Mouse (Mus musculus): Measurements from ENCODE around the gene Fras1. TPM values are rescaled to one million over a fixed set of nuclear protein-coding genes. Genes with fewer than 3 reads are reported as not detected.

Gene Fras1
- polyA plus RNA-seq, 1 experiment from 2014 or later = 18.2 TPM

- Histone ChIP-seq H3K4me1 (replicated peaks; ENCODE audit: control insufficient read depth, insufficient read depth, low read length) (peaks cover 18% of the 10 kb centered on the region), H3K27me3 (ENCODE audit: control insufficient read depth, insufficient read depth, low read depth, low read length) (no peaks in the 10 kb centered on the region; the same call in 1 of the 2 replicates), H3K9me3 (ENCODE audit: control insufficient read depth, low read length) (no peaks in the 10 kb centered on the region), H3K36me3 (ENCODE audit: control insufficient read depth, insufficient read depth, low read length) (no peaks in the 10 kb centered on the region), H3K4me3 (ENCODE audit: low read length) (peak overlapping the region; percentile 81), H3K27ac (ENCODE audit: low read length) (peak overlapping the region; percentile 10; the same call in 1 of the 2 replicates), H3K9ac (ENCODE audit: low read length) (peak overlapping the region; percentile 81), H3K4me2 (ENCODE audit: low read depth, low read length) (peak overlapping the region; percentile 94)
- WGBS = 25% methylated on average over 6 of the region's 6 CpGs
- no peak for ATAC-seq (ENCODE audit: low read depth)
Observed at GRCm38 (mm10) chr5:96373106-96373505, 649 bp upstream of the Fras1 start.

- Histone ChIP-seq H3K27me3 (ENCODE audit: control insufficient read depth, insufficient read depth, low read depth, low read length) (no peaks in the 10 kb centered on the region; the same call in 1 of the 2 replicates), H3K4me3 (ENCODE audit: low read length) (peak overlapping the region; percentile 81), H3K4me1 (replicated peaks; ENCODE audit: control insufficient read depth, insufficient read depth, low read length) (peaks cover 18% of the 10 kb centered on the region), H3K9me3 (ENCODE audit: control insufficient read depth, low read length) (no peaks in the 10 kb centered on the region), H3K4me2 (ENCODE audit: low read depth, low read length) (peak overlapping the region; percentile 94), H3K36me3 (ENCODE audit: control insufficient read depth, insufficient read depth, low read length) (no peaks in the 10 kb centered on the region), H3K9ac (ENCODE audit: low read length) (peak overlapping the region; percentile 81), H3K27ac (ENCODE audit: low read length) (peak overlapping the region; percentile 88)
- peak; percentile 88 for ATAC-seq (ENCODE audit: low read depth)
- under 1% methylated on average over 78 of the region's 84 CpGs for WGBS
Observed at GRCm38 (mm10) chr5:96373986-96374901, 489 bp downstream of the Fras1 start.

GRCm38 (mm10) chr5:96375391-96375831 is 1.7 kb downstream of the Fras1 start:
- Histone ChIP-seq H3K4me1 (replicated peaks; ENCODE audit: control insufficient read depth, insufficient read depth, low read length) (peaks cover 18% of the 10 kb centered on the region), H3K36me3 (ENCODE audit: control insufficient read depth, insufficient read depth, low read length) (no peaks in the 10 kb centered on the region), H3K27ac (ENCODE audit: low read length) (peak overlapping the region; percentile 88; the same call in 1 of the 2 replicates), H3K9ac (ENCODE audit: low read length) (peak overlapping the region; percentile 81), H3K9me3 (ENCODE audit: control insufficient read depth, low read length) (no peaks in the 10 kb centered on the region), H3K4me2 (ENCODE audit: low read depth, low read length) (peak overlapping the region; percentile 94), H3K4me3 (ENCODE audit: low read length) (peak overlapping the region; percentile 81), H3K27me3 (ENCODE audit: control insufficient read depth, insufficient read depth, low read depth, low read length) (no peaks in the 10 kb centered on the region; the same call in 1 of the 2 replicates)
- WGBS = 0% methylated on average over 9 of the region's 17 CpGs
- ATAC-seq (ENCODE audit: low read depth) = peak; percentile 60

GRCm38 (mm10) chr5:96376216-96376615 is 2.5 kb downstream of the Fras1 start:
- Histone ChIP-seq H3K36me3 (ENCODE audit: control insufficient read depth, insufficient read depth, low read length) (no peaks in the 10 kb centered on the region), H3K4me1 (replicated peaks; ENCODE audit: control insufficient read depth, insufficient read depth, low read length) (peaks cover 18% of the 10 kb centered on the region), H3K9ac (ENCODE audit: low read length) (no peak overlapping the region), H3K27ac (ENCODE audit: low read length) (no peak overlapping the region), H3K9me3 (ENCODE audit: control insufficient read depth, low read length) (no peaks in the 10 kb centered on the region), H3K4me3 (ENCODE audit: low read length) (peak overlapping the region; percentile 81), H3K27me3 (ENCODE audit: control insufficient read depth, insufficient read depth, low read depth, low read length) (no peaks in the 10 kb centered on the region; the same call in 1 of the 2 replicates), H3K4me2 (ENCODE audit: low read depth, low read length) (peak overlapping the region; percentile 94)
- ATAC-seq (ENCODE audit: low read depth) = no peak
- WGBS = 48% methylated on average over 4 of the region's 4 CpGs

GRCm38 (mm10) chr5:96386138-96386933 is 12.6 kb downstream of the Fras1 start:
- no peaks in the 10 kb centered on the region for H3K27me3 ChIP-seq (ENCODE audit: control insufficient read depth, insufficient read depth, low read depth, low read length)
- H3K9me3 ChIP-seq (ENCODE audit: control insufficient read depth, low read length) = peaks cover 3% of the 10 kb centered on the region; the same call in 1 of the 2 replicates
- H3K4me3 ChIP-seq (ENCODE audit: low read length) = no peak overlapping the region
- H3K4me2 ChIP-seq (ENCODE audit: low read depth, low read length) = no peak overlapping the region
- 86% methylated on average over 15 of the region's 15 CpGs for WGBS
- ATAC-seq (ENCODE audit: low read depth) = no peak
- H3K27ac ChIP-seq (ENCODE audit: low read length) = no peak overlapping the region
- H3K4me1 ChIP-seq (replicated peaks; ENCODE audit: control insufficient read depth, insufficient read depth, low read length) = no peaks in the 10 kb centered on the region
- H3K9ac ChIP-seq (ENCODE audit: low read length) = no peak overlapping the region
- peaks cover 4% of the 10 kb centered on the region; the same call in 1 of the 2 replicates for H3K36me3 ChIP-seq (ENCODE audit: control insufficient read depth, insufficient read depth, low read length)

- no peaks in the 10 kb centered on the region for H3K4me1 ChIP-seq (replicated peaks; ENCODE audit: control insufficient read depth, insufficient read depth, low read length)
- no peak overlapping the region for H3K4me2 ChIP-seq (ENCODE audit: low read depth, low read length)
- peaks cover 3% of the 10 kb centered on the region; the same call in 1 of the 2 replicates for H3K9me3 ChIP-seq (ENCODE audit: control insufficient read depth, low read length)
- no peak overlapping the region for H3K4me3 ChIP-seq (ENCODE audit: low read length)
- peaks cover 4% of the 10 kb centered on the region; the same call in 1 of the 2 replicates for H3K36me3 ChIP-seq (ENCODE audit: control insufficient read depth, insufficient read depth, low read length)
- H3K9ac ChIP-seq (ENCODE audit: low read length) = no peak overlapping the region
- 93% methylated on average over 8 of the region's 8 CpGs for WGBS
- no peak for ATAC-seq (ENCODE audit: low read depth)
- no peaks in the 10 kb centered on the region for H3K27me3 ChIP-seq (ENCODE audit: control insufficient read depth, insufficient read depth, low read depth, low read length)
- H3K27ac ChIP-seq (ENCODE audit: low read length) = no peak overlapping the region
Observed at GRCm38 (mm10) chr5:96388306-96388705, 14.6 kb downstream of the Fras1 start.

- H3K9ac ChIP-seq (ENCODE audit: low read length) = no peak overlapping the region
- 72% methylated on average over 11 of the region's 11 CpGs for WGBS
- 0 out of 2 replicates have a peak, but pooled peaks have one; percentile 21 for ATAC-seq (ENCODE audit: low read depth)
- H3K27ac ChIP-seq (ENCODE audit: low read length) = no peak overlapping the region
- H3K4me2 ChIP-seq (ENCODE audit: low read depth, low read length) = no peak overlapping the region
- H3K9me3 ChIP-seq (ENCODE audit: control insufficient read depth, low read length) = peaks cover 3% of the 10 kb centered on the region; the same call in 1 of the 2 replicates
- peaks cover 4% of the 10 kb centered on the region; the same call in 1 of the 2 replicates for H3K36me3 ChIP-seq (ENCODE audit: control insufficient read depth, insufficient read depth, low read length)
- H3K27me3 ChIP-seq (ENCODE audit: control insufficient read depth, insufficient read depth, low read depth, low read length) = no peaks in the 10 kb centered on the region
- H3K4me3 ChIP-seq (ENCODE audit: low read length) = no peak overlapping the region
- 0 out of 2 replicates have a peak, but pooled peaks cover 3% of the 10 kb centered on the region for H3K4me1 ChIP-seq (replicated peaks; ENCODE audit: control insufficient read depth, insufficient read depth, low read length)
Observed at GRCm38 (mm10) chr5:96389963-96390623, 16.3 kb downstream of the Fras1 start.

GRCm38 (mm10) chr5:96391086-96391485 is 17.3 kb downstream of the Fras1 start:
- Histone ChIP-seq H3K27ac (ENCODE audit: low read length) (no peak overlapping the region), H3K9me3 (ENCODE audit: control insufficient read depth, low read length) (peaks cover 3% of the 10 kb centered on the region; the same call in 1 of the 2 replicates), H3K36me3 (ENCODE audit: control insufficient read depth, insufficient read depth, low read length) (peaks cover 4% of the 10 kb centered on the region; the same call in 1 of the 2 replicates), H3K4me2 (ENCODE audit: low read depth, low read length) (no peak overlapping the region), H3K27me3 (ENCODE audit: control insufficient read depth, insufficient read depth, low read depth, low read length) (no peaks in the 10 kb centered on the region), H3K4me1 (replicated peaks; ENCODE audit: control insufficient read depth, insufficient read depth, low read length) (peaks cover 10% of the 10 kb centered on the region; the same call in 1 of the 2 replicates), H3K9ac (ENCODE audit: low read length) (no peak overlapping the region), H3K4me3 (ENCODE audit: low read length) (no peak overlapping the region)
- 89% methylated on average over 4 of the region's 4 CpGs for WGBS
- no peak for ATAC-seq (ENCODE audit: low read depth)

All from lung, embryonic 16.5 days (tissue).